Mouse (Mus musculus) hindbrain, embryonic 10.5 days (tissue): Measurements from ENCODE around the gene Shisal1. TPM values are rescaled to one million over a fixed set of nuclear protein-coding genes. Genes with fewer than 3 reads are reported as not detected.

Experiments used
- DNase-seq: peaks from one replicate; pipeline ENCODE4 v3.0.0-alpha.2; 2017; ENCODE audit warnings: low spot score
- H3K27ac ChIP-seq: fragments of 300-500 bp; sonication (generic); 2 replicates; pipeline ENCODE4 v1.5.1; 2016; ENCODE audit warnings: mild to moderate bottlenecking, moderate library complexity
- H3K27me3 ChIP-seq: fragments of 300-500 bp; sonication (generic); 2 replicates; pipeline ENCODE4 v1.6.1; 2016; ENCODE audit warnings: mild to moderate bottlenecking; ENCODE audit not compliant: poor library complexity, insufficient read depth, severe bottlenecking
- H3K36me3 ChIP-seq: fragments of 300-500 bp; sonication (generic); 2 replicates; pipeline ENCODE4 v1.6.1; 2016; ENCODE audit warnings: mild to moderate bottlenecking, moderate library complexity
- H3K4me1 ChIP-seq: fragments of 300-500 bp; sonication (generic); replicated peaks from 2 replicates; pipeline ENCODE4 v1.6.1; 2016; ENCODE audit warnings: mild to moderate bottlenecking
- H3K4me3 ChIP-seq: fragments of 300-500 bp; sonication (generic); 2 replicates; pipeline ENCODE4 v1.5.1; 2016; ENCODE audit warnings: mild to moderate bottlenecking, moderate library complexity
- H3K9me3 ChIP-seq: fragments of 300-500 bp; sonication (generic); 2 replicates; pipeline ENCODE4 v1.6.1; 2016; ENCODE audit warnings: mild to moderate bottlenecking, moderate library complexity
- WGBS: fragments of 180-500 bp; shearing (Covaris S2); methylation state at CpG from one replicate; pipeline ENCODE4 v1.1.7; 2016; 5-methylcytosine and 5-hydroxymethylcytosine counted together
- polyA plus RNA-seq: library from polyadenylated mRNA; unstranded; fragments of >200 nt; fragmentation: Nextera tagmentation; extraction: Ambion mirVana; gene quantifications from 2 replicates; pipeline ENCODE4 v1.2.1, GENCODE M21; 2016

The Shisal1 gene
- polyA plus RNA-seq, 1 experiment from 2014 or later = 5.2 TPM

- Histone ChIP-seq H3K27me3 (peaks cover 84% of the 10 kb centered on the region), H3K9me3 (peaks cover 7% of the 10 kb centered on the region; the same call in 1 of the 2 replicates), H3K36me3 (peaks cover 7% of the 10 kb centered on the region), H3K4me1 (peaks cover 74% of the 10 kb centered on the region), H3K4me3 (peak overlapping the region; percentile 22), H3K27ac (peak overlapping the region; percentile 89)
- 15% methylated on average over 13 of the region's 13 CpGs for WGBS
- DNase-seq = peak; percentile 79
Observed at GRCm38 (mm10) chr15:84417592-84418265, 29.2 kb downstream of the Shisal1 start.

- Histone ChIP-seq H3K27me3 (peaks cover 81% of the 10 kb centered on the region), H3K9me3 (peaks cover 7% of the 10 kb centered on the region; the same call in 1 of the 2 replicates), H3K27ac (peak overlapping the region; percentile 89), H3K4me1 (peaks cover 74% of the 10 kb centered on the region), H3K4me3 (peak overlapping the region; percentile 22; the same call in 1 of the 2 replicates), H3K36me3 (peaks cover 7% of the 10 kb centered on the region)
- DNase-seq = peak; percentile 58
- WGBS = 35% methylated on average over 14 of the region's 14 CpGs
Observed at GRCm38 (mm10) chr15:84417017-84417416, 29.9 kb downstream of the Shisal1 start.

GRCm38 (mm10) chr15:84414040-84414848 lies 32.7 kb downstream of the Shisal1 start:
- Histone ChIP-seq H3K27me3 (peaks cover 71% of the 10 kb centered on the region), H3K4me1 (peaks cover 71% of the 10 kb centered on the region), H3K4me3 (no peak overlapping the region), H3K36me3 (peaks cover 7% of the 10 kb centered on the region), H3K9me3 (peaks cover 7% of the 10 kb centered on the region; the same call in 1 of the 2 replicates), H3K27ac (peak overlapping the region; percentile 72)
- WGBS = 38% methylated on average over 9 of the region's 9 CpGs
- no peak for DNase-seq

GRCm38 (mm10) chr15:84412409-84412808 lies 34.5 kb downstream of the Shisal1 start:
- peaks cover 71% of the 10 kb centered on the region for H3K27me3 ChIP-seq
- 8% methylated on average over 6 of the region's 6 CpGs for WGBS
- H3K27ac ChIP-seq = peak overlapping the region; percentile 72
- peaks cover 7% of the 10 kb centered on the region; the same call in 1 of the 2 replicates for H3K9me3 ChIP-seq
- peaks cover 68% of the 10 kb centered on the region for H3K4me1 ChIP-seq
- no peak for DNase-seq
- no peak overlapping the region for H3K4me3 ChIP-seq
- peaks cover 7% of the 10 kb centered on the region for H3K36me3 ChIP-seq

GRCm38 (mm10) chr15:84410052-84410451 lies 36.8 kb downstream of the Shisal1 start:
- H3K9me3 ChIP-seq = no peaks in the 10 kb centered on the region
- WGBS = 61% methylated on average over 8 of the region's 8 CpGs
- H3K36me3 ChIP-seq = peaks cover 5% of the 10 kb centered on the region; the same call in 1 of the 2 replicates
- peaks cover 75% of the 10 kb centered on the region for H3K4me1 ChIP-seq
- no peak overlapping the region for H3K4me3 ChIP-seq
- DNase-seq = no peak
- peak overlapping the region; percentile 69; the same call in 1 of the 2 replicates for H3K27ac ChIP-seq
- peaks cover 66% of the 10 kb centered on the region for H3K27me3 ChIP-seq

- Histone ChIP-seq H3K36me3 (peaks cover 5% of the 10 kb centered on the region; the same call in 1 of the 2 replicates), H3K4me3 (no peak overlapping the region), H3K27me3 (peaks cover 56% of the 10 kb centered on the region), H3K4me1 (peaks cover 79% of the 10 kb centered on the region), H3K27ac (peak overlapping the region; percentile 73), H3K9me3 (no peaks in the 10 kb centered on the region)
- 15% methylated on average over 3 of the region's 3 CpGs for WGBS
- DNase-seq = no peak
Observed at GRCm38 (mm10) chr15:84408576-84408975, 38.3 kb downstream of the Shisal1 start.

- peaks cover 5% of the 10 kb centered on the region; the same call in 1 of the 2 replicates for H3K36me3 ChIP-seq
- WGBS = 89% methylated on average over 3 of the region's 3 CpGs
- peak overlapping the region; percentile 59 for H3K27ac ChIP-seq
- DNase-seq = no peak
- no peak overlapping the region for H3K4me3 ChIP-seq
- H3K4me1 ChIP-seq = peaks cover 87% of the 10 kb centered on the region
- peaks cover 46% of the 10 kb centered on the region for H3K27me3 ChIP-seq
- no peaks in the 10 kb centered on the region for H3K9me3 ChIP-seq
Observed at GRCm38 (mm10) chr15:84405759-84406158, 41.1 kb downstream of the Shisal1 start.

- no peak overlapping the region for H3K4me3 ChIP-seq
- no peaks in the 10 kb centered on the region for H3K9me3 ChIP-seq
- H3K4me1 ChIP-seq = peaks cover 86% of the 10 kb centered on the region
- DNase-seq = no peak
- H3K27me3 ChIP-seq = peaks cover 32% of the 10 kb centered on the region
- WGBS = 76% methylated on average over 10 of the region's 10 CpGs
- peak overlapping the region; percentile 67 for H3K27ac ChIP-seq
- peaks cover 5% of the 10 kb centered on the region; the same call in 1 of the 2 replicates for H3K36me3 ChIP-seq
Observed at GRCm38 (mm10) chr15:84403454-84404113, 43.3 kb downstream of the Shisal1 start.

- peak overlapping the region; percentile 66 for H3K27ac ChIP-seq
- DNase-seq = no peak
- 91% methylated on average over 4 of the region's 4 CpGs for WGBS
- H3K4me1 ChIP-seq = peaks cover 87% of the 10 kb centered on the region
- H3K4me3 ChIP-seq = no peak overlapping the region
- H3K27me3 ChIP-seq = peaks cover 8% of the 10 kb centered on the region; the same call in 1 of the 2 replicates
- no peaks in the 10 kb centered on the region for H3K36me3 ChIP-seq
- H3K9me3 ChIP-seq = no peaks in the 10 kb centered on the region
Observed at GRCm38 (mm10) chr15:84398617-84399016, 48.3 kb downstream of the Shisal1 start.

GRCm38 (mm10) chr15:84397663-84398169 lies 49.2 kb downstream of the Shisal1 start:
- Histone ChIP-seq H3K27me3 (0 out of 2 replicates have a peak, but pooled peaks cover 3% of the 10 kb centered on the region), H3K4me1 (peaks cover 87% of the 10 kb centered on the region), H3K9me3 (no peaks in the 10 kb centered on the region), H3K4me3 (no peak overlapping the region), H3K36me3 (no peaks in the 10 kb centered on the region), H3K27ac (peak overlapping the region; percentile 69)
- WGBS = 70% methylated on average over 14 of the region's 14 CpGs
- DNase-seq = peak; percentile 42

- Histone ChIP-seq H3K4me3 (no peak overlapping the region), H3K36me3 (0 out of 2 replicates have a peak, but pooled peaks cover 2% of the 10 kb centered on the region), H3K27me3 (no peaks in the 10 kb centered on the region), H3K4me1 (peaks cover 65% of the 10 kb centered on the region), H3K27ac (peak overlapping the region; percentile 62), H3K9me3 (peaks cover 6% of the 10 kb centered on the region; the same call in 1 of the 2 replicates)
- DNase-seq = no peak
- 75% methylated on average over 14 of the region's 14 CpGs for WGBS
Observed at GRCm38 (mm10) chr15:84395341-84396067, 51.4 kb downstream of the Shisal1 start.
